Comparison of ENCODE assay signal across 28 mouse cellular contexts in the genomic region with DNA sequence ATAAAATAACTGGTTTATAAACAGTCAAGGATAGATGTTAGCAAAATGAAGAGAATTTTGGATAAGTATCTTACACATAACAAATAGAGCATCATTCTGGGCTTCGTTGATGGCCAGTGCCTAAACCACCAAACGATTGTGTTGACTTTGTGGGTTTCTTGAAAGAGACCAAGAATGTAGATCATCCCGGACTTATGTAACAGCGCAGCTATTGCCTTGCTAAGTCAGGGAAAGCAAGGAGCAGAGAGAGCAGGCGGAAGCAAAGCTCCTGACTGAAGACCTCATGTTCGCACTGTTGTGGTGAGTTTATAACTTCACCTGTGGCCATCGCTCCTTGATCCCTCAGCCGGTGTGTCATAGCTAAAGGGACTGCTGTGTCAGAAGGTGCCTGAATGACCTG. TPM values are rescaled to one million over a fixed set of nuclear protein-coding genes. Genes with fewer than 3 reads are reported as not detected.
DNase-seq lines count a peak whose midpoint lies in the region; ATAC-seq lines count a peak whose summit lies in the region.
"Had no signal": no experiment of that assay in that cellular context is flagged by ENCODE, and none has a peak within 500 bp of the region (broad histone marks: within the 10 kb centered on the region; RNA-seq: fewer than 3 reads in every experiment).

No protein-coding gene starts in this region.

- H3K4me1 ChIP-seq in midbrain, embryonic 11.5 days (ENCODE audit: control insufficient read depth, insufficient read depth, low read length) = no peaks in the 10 kb centered on the region
- H3K4me1 ChIP-seq in midbrain, embryonic 15.5 days = no peaks in the 10 kb centered on the region
- H3K4me1 ChIP-seq: intestine, embryonic 15.5 days; midbrain, embryonic 13.5 days had no signal

- no peak overlapping the region for H3K4me3 ChIP-seq in midbrain, embryonic 11.5 days (ENCODE audit: low read depth, low read length)
- no peak overlapping the region for H3K4me3 ChIP-seq in midbrain, embryonic 15.5 days
- H3K4me3 ChIP-seq: embryonic facial prominence, embryonic 13.5 days; erythroblast, embryonic 14.5 days; forebrain, embryonic 12.5 days; gastrocnemius, adult 2 months; intestine, embryonic 15.5 days; limb, embryonic 12.5 days; midbrain, embryonic 13.5 days; neural tube, embryonic 13.5 days had no signal

- 95% methylated on average over 8 of the region's 8 CpGs for WGBS in midbrain, embryonic 11.5 days
- WGBS in midbrain, embryonic 15.5 days = 94% methylated on average over 8 of the region's 8 CpGs

- H3K9me3 ChIP-seq in midbrain, embryonic 11.5 days (ENCODE audit: control insufficient read depth, low read length) = no peaks in the 10 kb centered on the region
- no peaks in the 10 kb centered on the region for H3K9me3 ChIP-seq in midbrain, embryonic 15.5 days
- H3K9me3 ChIP-seq: embryonic facial prominence, embryonic 13.5 days; forebrain, embryonic 12.5 days; intestine, embryonic 15.5 days; limb, embryonic 12.5 days; midbrain, embryonic 13.5 days; neural tube, embryonic 13.5 days had no signal

- H3K36me3 ChIP-seq in midbrain, embryonic 11.5 days (ENCODE audit: control insufficient read depth, insufficient read depth, low read length) = no peaks in the 10 kb centered on the region
- H3K36me3 ChIP-seq in midbrain, embryonic 15.5 days (replicated peaks) = no peaks in the 10 kb centered on the region
- H3K36me3 ChIP-seq: embryonic facial prominence, embryonic 13.5 days; forebrain, embryonic 12.5 days; intestine, embryonic 15.5 days; limb, embryonic 12.5 days; midbrain, embryonic 13.5 days; neural tube, embryonic 13.5 days had no signal

- H3K27ac ChIP-seq in midbrain, embryonic 11.5 days (ENCODE audit: low read depth, low read length) = no peak overlapping the region
- no peak overlapping the region for H3K27ac ChIP-seq in midbrain, embryonic 15.5 days
- H3K27ac ChIP-seq: embryonic facial prominence, embryonic 13.5 days; forebrain, embryonic 12.5 days; gastrocnemius, adult 2 months; hindbrain, embryonic 14.5 days; intestine, embryonic 15.5 days; limb, embryonic 12.5 days; macrophage; midbrain, embryonic 13.5 days; neural tube, embryonic 13.5 days; stomach, postnatal 0 days had no signal

- no peak overlapping the region for H3K9ac ChIP-seq in midbrain, embryonic 11.5 days (ENCODE audit: low read length)
- no peak overlapping the region for H3K9ac ChIP-seq in midbrain, embryonic 15.5 days
- H3K9ac ChIP-seq: embryonic facial prominence, embryonic 13.5 days; forebrain, embryonic 12.5 days; hindbrain, embryonic 14.5 days; intestine, embryonic 15.5 days; limb, embryonic 12.5 days; liver, postnatal 0 days; midbrain, embryonic 13.5 days; neural tube, embryonic 13.5 days had no signal

- peak; percentile 17 for DNase-seq in midbrain, embryonic 11.5 days (ENCODE audit: low spot score, missing footprints)
- DNase-seq in frontal cortex, postnatal 25 days (ENCODE audit: low spot score in 2 of 2) = no peak
- no peak for DNase-seq in layer of hippocampus, adult 9-11 months
- DNase-seq in gastrocnemius, adult 8-10 months (ENCODE audit: low spot score in 2 of 2) = no peak
- DNase-seq: cerebellum, adult 18-20 months; cerebellum, postnatal 25 days; embryo, embryonic 11 days; gastrocnemius, adult 2 months; heart, adult 11 months; heart, postnatal 36 days; kidney, adult 9 months; kidney, postnatal 14 days; liver, postnatal 0 days had no signal

- ATAC-seq in midbrain, embryonic 11.5 days (ENCODE audit: low FRiP score) = no peak
- no peak for ATAC-seq in midbrain, embryonic 15.5 days (replicated peaks)
- peak; percentile 50 for ATAC-seq in activated CD4-positive, CD25-positive, alpha-beta regulatory T cell, adult 4 months
- ATAC-seq in inflammation-experienced regulatory T-cells, adult 6 months = peak; percentile 52
- ATAC-seq: intestine, embryonic 15.5 days; liver, postnatal 0 days; lung, postnatal 0 days; midbrain, embryonic 13.5 days had no signal

- no peak overlapping the region for H3K4me2 ChIP-seq in midbrain, embryonic 11.5 days
- H3K4me2 ChIP-seq in midbrain, embryonic 15.5 days = no peak overlapping the region
- H3K4me2 ChIP-seq: embryonic facial prominence, embryonic 13.5 days; forebrain, embryonic 12.5 days; hindbrain, embryonic 14.5 days; intestine, embryonic 15.5 days; limb, embryonic 12.5 days; liver, embryonic 11.5 days; midbrain, embryonic 13.5 days; neural tube, embryonic 13.5 days had no signal

- no peaks in the 10 kb centered on the region for H3K27me3 ChIP-seq in midbrain, embryonic 11.5 days (ENCODE audit: control insufficient read depth, insufficient read depth, low read length)
- no peaks in the 10 kb centered on the region for H3K27me3 ChIP-seq in midbrain, embryonic 15.5 days (replicated peaks)
- H3K27me3 ChIP-seq: embryonic facial prominence, embryonic 13.5 days; forebrain, embryonic 12.5 days; intestine, embryonic 15.5 days; limb, embryonic 12.5 days; midbrain, embryonic 13.5 days; neural tube, embryonic 13.5 days had no signal

RNA-seq across cellular contexts. Expression of gene Prkce, which starts 38.7 kb away (rescaled TPM):
- 3.5 and 3.8 TPM in 2 replicates for polyA plus RNA-seq in midbrain, embryonic 11.5 days (2014; fragmentation: Nextera tagmentation; extraction: Ambion mirVana)
- 36.1 and 38.5 TPM in 2 replicates for polyA plus RNA-seq in midbrain, embryonic 15.5 days (2015; fragmentation: Nextera tagmentation; extraction: Ambion mirVana)
- 1 to 10 TPM; 2.1 to 2.9 TPM for polyA plus RNA-seq in activated CD4-positive, CD25-positive, alpha-beta regulatory T cell, adult 4 months (2017; shearing (Covaris generic))
- polyA plus RNA-seq in inflammation-experienced regulatory T-cells, adult 6 months (2017; shearing (Covaris generic)) = 1 to 10 TPM; 2.8 to 6.4 (median 5.2) TPM
- 10 to 100 TPM; 11.4 to 14.5 (median 13.2) TPM for total RNA-seq in gastrocnemius, adult 8-10 months (2022)

Comparison
In these comparisons a context has a peak if more than half of its experiments do, and no peak if none do; other contexts are left out.
1. ATAC-seq: peak in activated CD4-positive, CD25-positive, alpha-beta regulatory T cell, adult 4 months (single experiment) and inflammation-experienced regulatory T-cells, adult 6 months (single experiment); none in midbrain, embryonic 11.5 days (single experiment) and midbrain, embryonic 15.5 days (single experiment).